Mouse (Mus musculus) liver, adult 2 months (tissue): Measurements from ENCODE around the gene Gm5728. TPM values are rescaled to one million over a fixed set of nuclear protein-coding genes. Genes with fewer than 3 reads are reported as not detected.
"Not testable (repeated sequence)": the region's sequence is repeated elsewhere in the genome, so short reads cannot be mapped to it uniquely, and the experiment has no call there.

Experiments used
- DNase-seq: peaks from one replicate; pipeline ENCODE4 v3.0.0-alpha.2; 2011; ENCODE audit warnings: low read depth, low spot score; ENCODE audit errors: extremely low read depth
- H3K27ac ChIP-seq: fragments of 200-500 bp; replicated peaks from 2 replicates; pipeline ENCODE4 v1.5.1; 2012; ENCODE audit warnings: low read depth, mild to moderate bottlenecking, control low read depth, inconsistent platforms, low read length; ENCODE audit not compliant: insufficient read depth
- H3K27me3 ChIP-seq: fragments of 200-500 bp; 2 replicates; pipeline ENCODE4 v1.6.1; 2012; ENCODE audit warnings: mild to moderate bottlenecking, moderate library complexity, low read length, inconsistent platforms; ENCODE audit not compliant: control insufficient read depth, insufficient read depth
- H3K36me3 ChIP-seq: fragments of 200-500 bp; 2 replicates; pipeline ENCODE4 v1.6.1; 2012; ENCODE audit warnings: low read length, inconsistent platforms; ENCODE audit not compliant: control insufficient read depth, insufficient read depth
- H3K4me1 ChIP-seq: fragments of 200-500 bp; 2 replicates; pipeline ENCODE4 v1.6.1; 2011; ENCODE audit warnings: low read length; ENCODE audit not compliant: control insufficient read depth, insufficient read depth
- H3K4me3 ChIP-seq: fragments of 200-500 bp; 2 replicates; pipeline ENCODE4 v1.5.1; 2011; ENCODE audit warnings: low read depth, mild to moderate bottlenecking, control low read depth, low read length, moderate library complexity; ENCODE audit not compliant: insufficient read depth
- H3K79me2 ChIP-seq: fragments of 200-500 bp; 2 replicates; pipeline ENCODE4 v1.6.1; 2012; ENCODE audit warnings: inconsistent platforms, mild to moderate bottlenecking, low read length, moderate library complexity; ENCODE audit not compliant: control insufficient read depth, insufficient read depth
- H3K9ac ChIP-seq: fragments of 200-500 bp; 2 replicates; pipeline ENCODE4 v1.6.1; 2012; ENCODE audit warnings: low read depth, mild to moderate bottlenecking, control low read depth, inconsistent platforms, low read length
- WGBS: fragments of 180-500 bp; shearing (Covaris S2); methylation state at CpG from one replicate; pipeline ENCODE4 v1.1.7; 2018; 5-methylcytosine and 5-hydroxymethylcytosine counted together
- polyA plus RNA-seq: library from polyadenylated mRNA; depleted of rRNA; stranded (reverse); fragments of >200 nt; gene quantifications from 2 replicates; pipeline ENCODE4 v1.2.3, GENCODE M21; 2012; rRNA removed
- total RNA-seq: library from RNA; depleted of rRNA; stranded (reverse); fragments of >200 nt; gene quantifications from 2 replicates; pipeline ENCODE4 v1.2.3, GENCODE M21; 2014; rRNA removed

Gene Gm5728
- total RNA-seq (not detected in 2 replicates), polyA plus RNA-seq (not detected in 2 replicates)

DNA sequence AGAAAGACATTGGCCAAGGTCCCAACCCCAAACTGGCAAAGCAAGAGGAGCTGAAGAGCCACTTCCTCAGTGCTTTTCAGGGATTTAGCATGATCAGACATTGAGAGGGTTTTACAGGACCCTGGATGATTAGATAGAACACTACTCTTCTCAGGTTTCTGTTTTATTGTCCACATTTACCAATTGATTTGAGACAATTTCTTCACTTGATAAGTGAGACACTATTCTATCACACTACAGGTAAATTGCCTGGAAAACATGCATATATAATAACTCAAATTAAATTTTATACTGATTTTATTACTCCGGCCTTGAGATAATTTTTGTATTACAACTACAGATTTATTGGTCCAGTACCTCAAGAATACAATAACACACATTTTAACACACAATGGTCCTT lies at the start of gene Gm5728:
Gene Gm5728, minus strand, starts transcription at position 101 of the 400 bp plus-strand sequence.
- not testable (repeated sequence) for H3K27me3 ChIP-seq, DNase-seq, H3K4me3 ChIP-seq, H3K36me3 ChIP-seq, H3K4me1 ChIP-seq, H3K79me2 ChIP-seq, H3K9ac ChIP-seq, H3K27ac ChIP-seq
- no CpG with 5 or more reads among the region's 1 CpGs for WGBS

DNA sequence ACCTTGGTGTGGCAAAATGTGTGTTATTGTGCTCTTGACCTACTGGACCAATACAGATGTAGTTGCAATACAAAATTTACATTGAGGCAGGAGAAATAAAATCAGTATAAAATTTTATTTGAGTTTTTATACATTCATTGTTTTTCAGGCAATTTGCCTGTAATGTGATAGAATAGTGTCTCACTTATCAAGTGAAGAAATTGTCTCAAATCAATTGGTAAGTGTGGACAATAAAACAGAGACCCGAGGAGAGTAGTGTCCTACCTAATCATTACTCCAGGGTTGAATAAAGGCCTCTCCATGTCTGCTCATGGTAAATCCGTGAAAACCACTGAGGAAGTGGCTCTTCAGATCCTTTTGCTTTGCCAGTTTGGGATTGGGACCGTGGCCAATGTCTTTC lies 42.4 kb upstream of the Gm5728 start, which contains the start of gene Vmn1r100:
Gene Vmn1r100, plus strand, starts transcription at position 301 of the 400 bp plus-strand sequence.
- not testable (repeated sequence) for DNase-seq, H3K9ac ChIP-seq, H3K79me2 ChIP-seq, H3K27ac ChIP-seq, H3K27me3 ChIP-seq, H3K4me1 ChIP-seq, H3K36me3 ChIP-seq, H3K4me3 ChIP-seq
- WGBS: no CpG with 5 or more reads among the region's 3 CpGs

DNA sequence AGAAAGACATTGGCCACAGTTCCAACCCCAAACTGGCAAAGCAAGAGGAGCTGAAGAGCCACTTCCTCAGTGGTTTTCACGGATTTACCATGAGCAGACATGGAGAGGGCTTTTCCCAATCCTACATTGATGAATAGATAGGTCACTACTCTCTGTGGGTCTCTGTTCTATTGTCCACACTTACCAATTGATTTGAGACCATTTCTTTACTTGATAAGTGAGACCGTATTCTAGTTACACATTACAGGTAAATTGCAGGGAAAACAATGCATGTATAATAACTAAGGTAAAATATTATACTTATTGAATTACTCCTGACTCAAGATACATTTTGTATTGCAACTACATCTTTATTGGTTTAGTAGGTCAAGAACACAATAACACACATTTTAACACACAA lies 41.2 kb downstream of the Gm5728 start, which contains the start of gene Gm4133:
Gene Gm4133, minus strand, starts transcription at position 101 of the 400 bp plus-strand sequence.
- H3K4me3 ChIP-seq, H3K36me3 ChIP-seq, H3K9ac ChIP-seq, H3K27me3 ChIP-seq, H3K4me1 ChIP-seq, H3K27ac ChIP-seq, H3K79me2 ChIP-seq, DNase-seq: not testable (repeated sequence)
- no CpG with 5 or more reads among the region's 2 CpGs for WGBS

Other genes starting within 250 kb of the Gm5728 start
- gene Vmn1r93, start 236.3 kb downstream of the Gm5728 start, total RNA-seq: not detected in 2 replicates
- not detected in 2 replicates for gene Vmn1r93, start 236.3 kb downstream of the Gm5728 start, polyA plus RNA-seq
- gene Vmn1r94, start 207.0 kb downstream of the Gm5728 start, total RNA-seq: not detected in 2 replicates
- not detected in 2 replicates for gene Vmn1r94, start 207.0 kb downstream of the Gm5728 start, polyA plus RNA-seq
- gene Vmn1r95, start 181.7 kb downstream of the Gm5728 start, total RNA-seq: not detected in 2 replicates
- gene Vmn1r95, start 181.7 kb downstream of the Gm5728 start, polyA plus RNA-seq: not detected in 2 replicates
- gene Gm6164, start 169.8 kb downstream of the Gm5728 start, total RNA-seq: not detected in 2 replicates
- not detected in 2 replicates for gene Gm6164, start 169.8 kb downstream of the Gm5728 start, polyA plus RNA-seq
- not detected in 2 replicates for gene Gm4498, start 141.6 kb downstream of the Gm5728 start, total RNA-seq
- gene Gm4498, start 141.6 kb downstream of the Gm5728 start, polyA plus RNA-seq: not detected in 2 replicates
- gene Gm5890, start 112.6 kb downstream of the Gm5728 start, total RNA-seq: not detected in 2 replicates
- not detected in 2 replicates for gene Gm5890, start 112.6 kb downstream of the Gm5728 start, polyA plus RNA-seq
- not detected in 2 replicates for gene Gm4133, start 41.3 kb downstream of the Gm5728 start, total RNA-seq
- gene Gm4133, start 41.3 kb downstream of the Gm5728 start, polyA plus RNA-seq: not detected in 2 replicates
- not detected in 2 replicates for gene Vmn1r100, start 42.5 kb upstream of the Gm5728 start, total RNA-seq
- not detected in 2 replicates for gene Vmn1r100, start 42.5 kb upstream of the Gm5728 start, polyA plus RNA-seq
- not detected in 2 replicates for gene Vmn1r101, start 67.2 kb upstream of the Gm5728 start, total RNA-seq
- gene Vmn1r101, start 67.2 kb upstream of the Gm5728 start, polyA plus RNA-seq: not detected in 2 replicates
- not detected in 2 replicates for gene Gm10670, start 99.5 kb upstream of the Gm5728 start, total RNA-seq
- not detected in 2 replicates for gene Gm10670, start 99.5 kb upstream of the Gm5728 start, polyA plus RNA-seq
- not detected in 2 replicates for gene Vmn1r103, start 135.1 kb upstream of the Gm5728 start, total RNA-seq
- not detected in 2 replicates for gene Vmn1r103, start 135.1 kb upstream of the Gm5728 start, polyA plus RNA-seq
- gene Vmn1r104, start 158.4 kb upstream of the Gm5728 start, total RNA-seq: not detected in 2 replicates
- gene Vmn1r104, start 158.4 kb upstream of the Gm5728 start, polyA plus RNA-seq: not detected in 2 replicates
- not detected in 2 replicates for gene Gm5726, start 170.3 kb upstream of the Gm5728 start, total RNA-seq
- gene Gm5726, start 170.3 kb upstream of the Gm5728 start, polyA plus RNA-seq: not detected in 2 replicates
- not detected in 2 replicates for gene Gm4141, start 200.8 kb upstream of the Gm5728 start, total RNA-seq
- gene Gm4141, start 200.8 kb upstream of the Gm5728 start, polyA plus RNA-seq: not detected in 2 replicates
- gene Gm4513, start 223.6 kb upstream of the Gm5728 start, total RNA-seq: not detected in 2 replicates
- gene Gm4513, start 223.6 kb upstream of the Gm5728 start, polyA plus RNA-seq: not detected in 2 replicates